Mouse (Mus musculus) megakaryocyte, embryonic 14.5 days (primary cell): ENCODE measurements at regions not wholly inside any gene's neighbourhood (a gene's known extent, or its start where the extent isn't known, plus 50 kb on each side); places are given as distances from the start of the nearest gene placed in this dataset.

Source experiments
- FLI1 ChIP-seq: IDR thresholded peaks from 2 replicates; pipeline ENCODE4 v1.6.1; 2012; ENCODE audit warnings: low read length, inconsistent platforms, mixed read lengths
- GATA1 ChIP-seq: IDR thresholded peaks from 3 replicates; pipeline ENCODE4 v1.6.1; 2012; ENCODE audit warnings: mixed read lengths, low read length, inconsistent platforms, borderline replicate concordance

- no peak for TF ChIP-seq GATA1
- no peak for TF ChIP-seq FLI1
These were observed 361.4 kb upstream of the Tenm4 start for GRCm38 (mm10) chr7:95809626-95810025.
